Mouse (Mus musculus) lung, adult 2 months (tissue): ENCODE results near the gene Scube2. TPM values are rescaled to one million over a fixed set of nuclear protein-coding genes. Genes with fewer than 3 reads are reported as not detected.

Source experiments
- DNase-seq: peaks from one replicate; pipeline ENCODE4 v3.0.0; 2022
- H3K4me1 ChIP-seq: fragments of 200-500 bp; 2 replicates; pipeline ENCODE4 v1.6.1; 2011; ENCODE audit warnings: low read length; ENCODE audit not compliant: control insufficient read depth, insufficient read depth
- H3K4me3 ChIP-seq: fragments of 200-500 bp; replicated peaks from 2 replicates; pipeline ENCODE3; 2011; ENCODE audit warnings: low read depth, mild to moderate bottlenecking, control low read depth, low read length; ENCODE audit errors: extremely low read depth
- CTCF ChIP-seq: fragments of 200-500 bp; IDR thresholded peaks from 2 replicates; pipeline ENCODE4 v1.5.1; 2011; ENCODE audit warnings: mild to moderate bottlenecking, low read length, control low read depth; ENCODE audit not compliant: insufficient read depth
- POLR2A ChIP-seq: fragments of 200-500 bp; IDR thresholded peaks from 2 replicates; pipeline ENCODE4 v1.6.1; 2011; ENCODE audit warnings: low read depth, mild to moderate bottlenecking, control low read depth, low read length, borderline replicate concordance; ENCODE audit errors: extremely low read depth
- whole genome bisulfite sequencing: fragments of 180-500 bp; shearing (Covaris S2); methylation state at CpG from one replicate; pipeline ENCODE4 v1.1.7; 2018; 5-methylcytosine and 5-hydroxymethylcytosine counted together
- polyA plus RNA-seq: library from polyadenylated mRNA; depleted of rRNA; stranded (reverse); fragments of >200 nt; gene quantifications from 2 replicates; pipeline ENCODE4 v1.2.3, GENCODE M21; 2012

Scube2 gene
- polyA plus RNA-seq, 1 experiment, result 21.8 TPM

DNA sequence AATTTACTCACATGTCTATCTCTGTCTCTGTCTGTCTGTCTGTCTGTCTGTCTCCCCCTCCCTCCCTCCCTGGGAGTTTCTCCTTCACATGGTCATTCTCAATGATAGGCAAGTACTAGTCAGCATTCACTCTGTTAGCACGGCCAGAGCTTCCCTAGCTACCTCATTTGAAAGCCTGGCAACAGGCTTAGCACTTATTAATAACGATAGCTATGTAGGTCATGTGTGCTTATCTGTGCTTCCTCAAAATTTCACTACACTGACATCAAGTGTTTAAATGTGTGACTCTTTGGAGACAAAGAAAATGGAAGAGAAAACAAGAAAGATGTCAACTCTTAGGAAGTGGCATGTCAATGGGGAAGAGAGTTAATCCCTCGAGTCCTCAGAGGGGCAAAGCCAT lies 26.9 kb downstream of the Scube2 start:
- H3K4me1 ChIP-seq, result no peaks in the 10 kb centered on the region
- H3K4me3 ChIP-seq, result no peak overlapping the region
- TF ChIP-seq CTCF, result no peak
- TF ChIP-seq POLR2A, result no peak
- 50% methylated on average over 3 of the region's 3 CpGs for WGBS
- DNase-seq, result no peak

DNA sequence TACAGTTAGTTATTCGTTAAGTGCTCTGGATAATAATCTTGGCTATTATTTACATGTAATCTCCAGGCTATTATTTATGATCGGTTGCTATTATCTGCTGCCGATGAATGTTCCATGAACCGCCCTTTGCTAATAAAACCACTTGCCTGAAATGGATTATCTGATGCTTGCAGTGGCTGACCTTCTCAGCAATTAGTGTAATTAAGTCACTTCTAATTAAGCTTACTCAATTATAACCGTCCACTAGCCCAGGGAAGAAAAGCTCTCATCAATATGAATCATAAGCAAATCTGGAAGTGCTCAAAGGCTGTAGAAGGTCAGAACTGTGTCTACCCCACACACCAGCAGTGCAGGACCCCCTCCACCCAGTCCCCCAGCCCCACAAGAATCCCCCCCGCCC lies 27.8 kb downstream of the Scube2 start:
- H3K4me3 ChIP-seq, result no peak overlapping the region
- DNase-seq, result no peak
- TF ChIP-seq POLR2A (no peak), CTCF (no peak)
- WGBS, result 88% methylated on average over 6 of the region's 6 CpGs
- no peaks in the 10 kb centered on the region for H3K4me1 ChIP-seq

DNA sequence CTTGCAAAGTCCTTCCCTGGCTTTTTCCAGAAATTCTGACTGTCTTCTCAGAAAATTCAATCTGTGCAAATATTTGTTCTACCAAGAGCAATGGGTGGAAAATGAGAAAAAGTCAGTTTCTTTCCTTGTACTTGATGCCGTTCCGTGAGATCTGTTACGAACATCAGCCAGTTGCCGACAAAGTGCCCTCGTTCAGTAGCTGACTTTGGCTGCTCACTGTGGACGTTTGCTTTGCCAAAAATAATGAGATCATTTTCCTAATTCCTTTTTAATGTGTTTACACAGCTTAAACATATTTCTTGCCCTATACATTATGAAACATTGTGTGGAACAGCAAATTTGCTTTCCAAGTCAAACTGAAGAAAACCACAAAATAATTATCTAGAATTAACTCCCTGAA lies 30.6 kb downstream of the Scube2 start:
- WGBS, result 38% methylated on average over 6 of the region's 6 CpGs
- Histone ChIP-seq H3K4me1 (peaks cover 2% of the 10 kb centered on the region; the same call in 1 of the 2 replicates), H3K4me3 (no peak overlapping the region)
- no peak for DNase-seq
- TF ChIP-seq POLR2A (no peak), CTCF (no peak)

DNA sequence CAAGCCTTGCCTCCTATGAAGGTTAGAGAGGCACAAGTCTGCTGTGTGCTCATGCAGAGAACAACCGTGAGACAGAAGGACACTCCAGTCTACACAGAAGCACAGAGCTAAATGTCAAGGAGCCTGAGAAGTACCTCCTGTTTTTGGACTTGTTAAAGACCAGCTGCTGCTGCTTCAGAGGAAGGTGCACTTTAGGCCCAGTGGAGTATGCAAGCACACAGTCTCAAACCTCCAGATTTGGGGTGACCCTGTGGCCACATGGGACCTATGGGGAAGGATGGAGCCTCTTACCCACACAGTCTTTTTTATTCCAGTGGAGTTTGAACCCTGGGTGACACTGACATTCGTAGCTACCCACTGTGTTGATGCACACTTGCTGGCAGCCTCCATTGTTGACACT lies 34.1 kb downstream of the Scube2 start:
- no peak for DNase-seq
- H3K4me1 ChIP-seq, result peaks cover 2% of the 10 kb centered on the region; the same call in 1 of the 2 replicates
- H3K4me3 ChIP-seq, result no peak overlapping the region
- TF ChIP-seq POLR2A, result no peak
- TF ChIP-seq CTCF, result no peak
- WGBS, result 53% methylated on average over 2 of the region's 2 CpGs

DNA sequence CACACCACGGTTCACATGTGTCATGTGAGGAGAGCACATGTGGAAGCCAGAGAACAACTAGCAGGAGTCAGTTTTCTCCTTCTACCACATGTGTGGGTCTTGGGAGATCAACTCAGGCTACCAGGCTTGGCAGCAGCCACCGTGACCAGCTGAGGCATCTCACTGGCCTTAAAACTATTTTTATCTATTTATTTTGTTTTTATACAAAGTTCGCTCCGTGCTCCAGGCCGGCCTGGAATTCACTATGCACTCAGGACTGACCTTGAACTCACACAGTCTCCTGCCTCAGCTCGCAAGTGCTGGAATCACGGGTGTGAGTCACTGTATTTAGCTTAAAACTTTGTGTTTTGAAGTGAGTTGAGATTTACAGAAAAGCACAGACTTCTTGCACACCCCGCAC lies 38.6 kb downstream of the Scube2 start:
- Histone ChIP-seq H3K4me3 (no peak overlapping the region), H3K4me1 (peaks cover 2% of the 10 kb centered on the region)
- DNase-seq, result no peak
- TF ChIP-seq POLR2A (no peak), CTCF (no peak)
- WGBS, result 45% methylated on average over 8 of the region's 8 CpGs

DNA sequence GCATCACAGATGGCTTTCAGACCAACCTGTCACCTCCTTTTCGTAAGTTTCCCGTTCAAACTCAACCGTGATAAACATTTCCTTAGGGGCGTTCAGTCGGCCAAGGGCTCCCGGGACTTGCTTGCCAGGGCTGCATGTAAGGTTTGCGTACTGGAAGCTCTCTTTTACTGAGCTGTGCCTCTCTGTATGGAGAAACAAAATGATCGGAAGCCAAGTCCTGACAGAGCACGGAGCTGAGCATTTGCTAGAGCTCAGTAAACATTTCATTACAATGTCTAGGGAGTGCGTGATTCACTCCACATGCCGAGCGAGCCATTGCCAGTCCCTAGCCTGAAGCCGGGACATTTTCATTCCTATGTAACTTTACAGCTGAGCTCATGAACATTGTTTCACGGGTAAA lies 40.2 kb downstream of the Scube2 start:
- Histone ChIP-seq H3K4me1 (no peaks in the 10 kb centered on the region; the same call in 1 of the 2 replicates), H3K4me3 (no peak overlapping the region)
- peak; percentile 9 for DNase-seq
- 50% methylated on average over 14 of the region's 14 CpGs for WGBS
- TF ChIP-seq POLR2A (no peak), CTCF (no peak)

DNA sequence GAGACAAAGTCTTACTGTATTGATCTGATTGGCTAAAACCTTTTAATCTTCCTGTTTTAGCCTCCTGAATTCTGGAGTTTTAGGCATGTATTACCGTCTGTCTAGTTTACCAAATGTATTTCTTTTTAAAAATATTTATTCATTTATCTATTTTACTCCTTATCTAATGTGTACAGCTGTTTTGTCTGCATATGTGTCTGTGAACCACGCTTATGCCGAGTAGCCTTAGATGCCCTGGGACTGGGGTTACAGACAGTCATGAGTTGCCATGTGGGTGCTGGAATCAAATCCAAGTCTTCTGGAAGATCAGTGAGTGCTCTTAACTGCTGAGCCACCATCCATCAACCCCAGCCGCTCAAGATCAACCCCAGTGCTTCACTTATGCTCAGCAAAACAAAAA lies 46.9 kb downstream of the Scube2 start:
- 70% methylated on average over 4 of the region's 4 CpGs for WGBS
- DNase-seq, result no peak
- no peak overlapping the region for H3K4me3 ChIP-seq
- TF ChIP-seq POLR2A (no peak), CTCF (no peak)
- no peaks in the 10 kb centered on the region for H3K4me1 ChIP-seq

DNA sequence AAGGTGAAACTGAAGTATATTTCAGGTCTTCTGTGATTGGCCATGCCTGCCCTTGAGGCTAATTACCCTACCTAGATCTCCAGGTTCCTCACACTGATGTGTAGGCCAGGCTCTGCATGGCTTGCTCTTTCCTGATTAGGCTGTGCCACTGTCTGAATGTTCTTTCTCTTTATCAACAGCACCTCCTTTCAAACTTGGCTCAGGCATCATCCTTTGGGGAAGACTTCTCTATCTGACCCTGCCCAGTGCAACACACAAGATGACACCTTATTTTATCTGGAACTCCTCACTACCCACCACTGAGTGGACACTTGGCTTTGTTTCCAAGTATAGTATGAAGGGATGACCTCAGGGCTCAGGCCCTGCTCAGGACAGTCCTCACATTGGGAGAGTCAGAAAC lies 47.5 kb downstream of the Scube2 start:
- DNase-seq, result no peak
- TF ChIP-seq POLR2A, result no peak
- TF ChIP-seq CTCF, result no peak
- Histone ChIP-seq H3K4me3 (no peak overlapping the region), H3K4me1 (no peaks in the 10 kb centered on the region)

DNA sequence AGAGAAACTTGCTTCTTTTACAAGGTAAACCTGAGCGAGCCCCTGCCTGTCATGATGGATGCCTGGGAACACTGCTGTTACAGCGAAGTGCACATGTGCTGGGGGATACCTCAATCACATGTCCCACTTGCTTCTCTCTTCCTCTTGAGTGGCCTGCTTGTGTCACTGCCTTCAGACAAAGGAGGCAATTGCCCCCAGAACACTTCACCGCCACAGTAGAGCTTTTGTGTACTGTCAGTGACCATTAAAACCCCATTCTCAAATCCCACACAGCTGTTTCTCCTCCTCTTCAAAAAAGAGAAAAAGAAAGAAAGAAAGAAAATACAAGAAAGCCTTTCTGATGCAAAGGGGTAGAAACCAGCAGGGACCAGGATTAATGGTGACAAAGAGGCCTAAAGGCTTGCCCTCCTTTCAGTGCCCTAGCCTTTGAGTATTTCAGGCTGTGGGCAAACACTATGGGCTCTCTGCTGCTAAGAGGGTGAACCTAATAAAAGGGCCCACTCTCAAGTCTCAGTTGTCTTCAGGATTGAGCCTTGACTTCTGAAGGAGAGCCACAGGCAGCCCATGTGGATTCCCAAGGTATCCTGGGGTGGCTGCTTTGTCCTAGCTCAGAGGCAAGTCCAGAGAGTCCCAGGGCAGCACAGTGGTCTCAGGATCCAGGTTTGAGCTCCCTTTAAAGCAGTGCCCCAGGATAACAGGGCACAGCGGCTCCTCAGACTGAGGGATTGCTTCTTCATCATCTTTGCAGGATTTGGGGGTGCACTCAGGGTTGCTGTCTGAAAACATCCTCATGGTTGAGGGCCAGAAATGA lies 51.9 kb downstream of the Scube2 start:
- Histone ChIP-seq H3K4me3 (no peak overlapping the region), H3K4me1 (no peaks in the 10 kb centered on the region)
- DNase-seq, result no peak
- no peak for TF ChIP-seq CTCF
- TF ChIP-seq POLR2A, result no peak
- WGBS, result 73% methylated on average over 4 of the region's 4 CpGs

DNA sequence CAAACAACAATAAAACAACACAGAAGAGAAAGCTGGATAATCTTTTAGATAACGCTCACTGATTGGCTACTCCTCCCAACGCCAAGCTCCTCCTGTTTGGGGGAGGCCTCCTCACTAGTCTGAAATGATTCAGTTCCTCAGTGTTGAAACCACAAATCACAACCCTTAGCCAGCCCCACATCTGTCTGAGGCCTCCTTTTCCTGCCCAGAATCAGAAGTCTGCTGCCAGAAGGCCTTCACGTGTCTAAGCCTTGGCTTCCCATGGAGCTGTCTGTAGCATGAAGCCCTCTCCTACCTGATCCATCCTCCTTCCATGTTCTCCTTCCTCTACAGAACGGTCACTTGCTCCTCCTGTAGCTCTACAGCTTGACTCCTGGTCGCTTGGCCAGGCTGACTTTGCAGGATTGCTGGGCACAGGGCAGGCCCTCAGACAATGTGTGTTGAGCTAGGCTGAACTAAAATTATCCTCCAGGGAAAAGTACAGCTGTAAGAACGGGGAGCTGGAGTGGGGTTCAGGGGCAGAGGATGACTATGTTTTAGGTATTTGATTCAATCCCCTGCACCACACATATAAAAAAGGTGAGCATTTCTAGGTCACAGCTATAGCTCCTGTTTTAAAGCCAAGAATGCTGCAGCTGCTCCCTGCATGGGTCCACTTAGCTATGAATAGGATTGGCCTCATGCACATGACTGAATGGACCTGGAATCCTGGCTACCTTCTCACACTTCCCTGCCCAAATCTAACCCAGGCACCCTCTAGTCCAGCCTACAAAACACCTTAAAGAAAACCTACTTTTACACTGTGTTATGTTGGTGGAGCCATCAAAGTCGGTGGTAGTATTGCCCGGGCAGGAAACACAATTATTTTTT lies 57.6 kb downstream of the Scube2 start:
- Histone ChIP-seq H3K4me1 (no peaks in the 10 kb centered on the region), H3K4me3 (no peak overlapping the region)
- 73% methylated on average over 8 of the region's 8 CpGs for WGBS
- no peak for DNase-seq
- TF ChIP-seq CTCF (no peak), POLR2A (no peak)
